Mouse (Mus musculus) cerebellum, adult 9-11 months (tissue): ENCODE results near the gene Cep128.
"Not testable (repeated sequence)": the region's sequence is repeated elsewhere in the genome, so short reads cannot be mapped to it uniquely, and the experiment has no call there.

ENCODE experiments used
- DNase-seq: peaks from one replicate; pipeline ENCODE4 v3.0.0; 2022

Cep128 gene

DNA sequence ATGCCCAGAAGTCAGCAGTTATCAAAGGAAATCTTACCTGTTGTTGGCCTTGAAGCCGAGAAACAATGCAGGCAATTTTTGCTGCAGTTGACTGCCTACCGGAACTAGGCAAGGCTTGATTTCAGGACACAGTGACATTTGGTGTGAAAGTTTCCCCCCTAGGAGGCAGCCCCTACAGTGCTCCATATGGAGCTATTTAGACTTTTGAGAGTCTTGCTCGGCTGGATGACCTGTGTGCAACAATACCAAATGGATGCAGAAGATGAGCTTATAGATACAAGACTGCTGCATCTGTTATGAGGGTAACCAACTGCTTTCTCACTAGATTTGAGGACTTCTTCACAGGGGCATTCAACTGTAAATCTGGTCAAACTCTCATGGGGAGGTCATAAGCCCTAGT lies 331.9 kb downstream of the Cep128 start:
- DNase-seq = peak; percentile 67

DNA sequence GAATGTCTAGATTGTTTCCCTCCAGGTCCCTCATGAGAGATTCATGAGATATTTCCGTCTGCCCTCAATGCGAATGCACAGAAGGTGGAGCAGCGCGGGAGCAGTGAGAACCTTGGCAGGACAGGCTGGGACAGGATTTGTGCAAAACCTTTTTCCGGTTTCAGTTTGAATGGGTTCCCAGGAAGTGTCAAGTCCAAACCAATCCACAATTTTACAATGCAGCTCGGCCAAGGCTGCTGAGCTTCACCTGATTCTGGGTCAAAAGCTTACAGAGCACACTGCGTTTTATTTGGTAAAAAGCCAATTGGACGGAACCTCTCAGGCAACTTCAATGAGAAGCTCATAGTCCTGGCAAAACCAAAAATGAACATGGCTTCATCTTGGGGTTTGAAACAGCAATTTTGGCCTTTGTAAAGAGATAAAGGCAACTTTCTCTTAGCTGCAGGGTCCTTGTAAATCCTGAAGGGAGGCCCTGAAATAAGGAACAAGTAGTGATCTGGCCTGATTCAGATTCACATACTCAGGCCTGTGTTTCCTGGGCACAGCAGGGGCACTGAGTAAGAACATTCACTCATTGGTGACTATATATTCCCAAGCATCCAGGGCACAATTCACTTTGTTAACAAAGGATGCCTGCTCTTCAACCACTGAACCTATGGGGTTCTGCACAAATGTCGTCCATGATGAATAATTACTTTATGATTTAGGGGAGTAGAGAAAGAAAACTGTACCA lies 333.4 kb downstream of the Cep128 start:
- DNase-seq = peak; percentile 98

DNA sequence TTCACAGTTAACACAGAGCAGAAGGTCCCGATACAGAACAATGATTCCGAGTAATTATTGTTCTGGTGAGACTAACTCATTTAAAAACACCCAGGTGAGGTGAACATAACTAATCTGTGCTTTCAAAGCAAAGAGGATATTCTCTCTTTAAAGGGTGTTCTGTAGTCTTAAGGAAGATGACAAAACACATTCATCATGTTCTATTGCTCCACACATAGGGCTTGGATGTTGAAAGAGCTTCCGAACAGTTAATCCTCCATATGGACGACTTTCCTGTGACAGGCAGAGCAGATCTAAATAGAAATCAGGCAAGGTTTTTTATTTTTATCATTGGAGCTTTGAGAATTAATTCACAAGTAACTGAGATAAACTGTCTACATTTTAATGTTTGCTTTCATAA lies 342.8 kb downstream of the Cep128 start:
- no peak for DNase-seq

DNA sequence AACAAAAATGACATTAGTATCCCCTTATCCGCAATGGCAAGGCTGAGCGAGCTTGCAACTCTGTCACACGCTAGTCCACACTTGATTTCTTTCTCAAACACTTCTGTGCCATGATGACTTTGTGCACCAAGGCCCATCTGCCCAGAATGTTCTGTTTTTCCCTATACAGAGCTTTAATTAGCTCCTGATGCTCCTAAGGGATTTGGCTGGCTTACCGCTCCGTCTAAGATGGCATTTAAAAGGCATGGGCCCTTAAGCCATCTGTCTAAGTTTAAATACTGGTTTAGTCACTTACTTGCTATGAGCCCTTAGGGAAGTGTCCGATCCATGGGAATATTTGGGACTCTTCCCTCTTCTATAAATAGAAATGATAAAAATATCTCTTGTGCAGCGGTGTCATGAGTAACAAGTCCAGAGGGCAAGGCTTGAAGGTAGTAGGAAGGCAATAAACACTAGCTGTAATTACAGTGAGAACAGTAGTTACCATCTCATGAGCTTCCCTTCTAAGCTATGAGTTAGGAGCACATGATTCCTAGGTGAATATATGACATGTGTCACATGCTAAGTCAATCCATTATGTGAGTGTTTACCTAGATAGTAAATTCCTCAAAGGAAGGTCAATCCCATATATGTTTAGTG lies 343.8 kb downstream of the Cep128 start:
- no peak for DNase-seq

DNA sequence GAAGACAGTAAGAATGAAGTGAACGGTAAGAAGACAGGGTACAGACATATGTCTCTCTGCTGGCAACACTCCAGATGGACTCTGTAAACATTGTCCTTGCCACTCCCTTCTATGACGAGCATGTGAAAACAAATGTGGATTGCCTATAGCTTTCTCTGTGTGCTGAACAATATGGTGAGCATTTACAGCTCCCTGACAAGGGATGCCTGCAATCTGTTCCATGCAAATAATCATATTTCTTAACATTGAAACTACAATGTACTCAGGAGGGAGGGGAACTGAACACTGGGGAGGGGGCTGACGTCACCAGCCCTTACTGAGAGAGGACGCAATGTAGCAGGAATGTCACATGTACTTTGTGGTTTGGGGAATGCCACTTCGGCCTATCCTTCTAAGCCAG lies 355.1 kb downstream of the Cep128 start:
- DNase-seq = no peak

DNA sequence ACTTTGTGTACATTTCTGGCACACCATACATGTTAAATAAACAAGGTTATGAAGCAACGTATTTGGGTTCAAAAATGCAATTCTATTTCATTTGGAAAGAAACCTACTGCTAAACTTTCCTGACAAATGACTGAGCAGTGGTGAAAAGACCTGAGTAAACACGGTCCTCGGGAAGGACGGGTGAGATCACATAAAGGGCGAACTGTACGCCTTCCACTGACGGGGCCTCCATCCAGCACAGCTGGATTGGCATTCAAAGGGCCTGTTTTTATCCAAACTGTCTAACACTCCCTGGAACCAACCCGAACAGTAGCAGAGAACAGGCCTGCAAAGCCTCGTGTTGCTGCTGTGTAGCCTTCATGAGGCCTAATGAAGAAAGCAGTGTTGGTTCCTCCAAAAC lies 356.5 kb downstream of the Cep128 start:
- no peak for DNase-seq

DNA sequence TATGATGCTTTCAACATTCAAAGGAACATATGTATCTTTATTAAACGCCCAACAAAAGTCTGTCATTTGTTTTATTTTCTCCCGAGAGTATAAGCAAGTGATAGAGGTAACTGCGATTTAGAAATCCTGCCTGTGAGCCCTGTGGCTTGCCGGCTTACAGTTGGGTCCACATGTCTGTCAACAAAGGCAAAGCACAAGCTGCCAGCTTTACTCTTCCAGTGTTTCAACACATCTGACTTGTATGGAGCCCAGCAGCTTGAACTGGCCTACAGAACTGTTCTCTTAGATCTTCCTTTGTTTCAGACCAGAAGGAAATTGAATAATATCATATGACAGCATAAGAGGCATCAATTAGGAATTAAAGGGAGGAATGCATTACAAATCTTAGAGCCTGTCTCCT lies 357.1 kb downstream of the Cep128 start:
- no peak for DNase-seq

DNA sequence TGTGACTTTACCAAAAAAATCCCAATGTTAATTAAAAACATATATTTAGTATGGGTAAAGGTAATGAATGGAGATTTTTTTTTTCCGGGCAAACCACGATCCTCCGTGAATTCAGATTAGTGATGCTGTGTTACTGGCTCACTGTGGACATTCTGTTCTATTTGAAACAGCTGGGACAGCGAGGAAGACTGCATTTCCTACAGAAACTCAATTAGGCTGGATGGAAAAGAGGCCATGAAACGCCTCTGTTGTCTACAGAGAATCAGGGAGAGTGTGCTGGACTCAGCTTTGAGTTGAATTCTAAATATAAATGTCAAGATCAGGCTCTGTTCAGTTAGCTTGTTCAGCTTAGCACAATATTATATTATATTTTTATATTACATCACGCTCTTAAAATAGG lies 369.1 kb downstream of the Cep128 start:
- DNase-seq = no peak

DNA sequence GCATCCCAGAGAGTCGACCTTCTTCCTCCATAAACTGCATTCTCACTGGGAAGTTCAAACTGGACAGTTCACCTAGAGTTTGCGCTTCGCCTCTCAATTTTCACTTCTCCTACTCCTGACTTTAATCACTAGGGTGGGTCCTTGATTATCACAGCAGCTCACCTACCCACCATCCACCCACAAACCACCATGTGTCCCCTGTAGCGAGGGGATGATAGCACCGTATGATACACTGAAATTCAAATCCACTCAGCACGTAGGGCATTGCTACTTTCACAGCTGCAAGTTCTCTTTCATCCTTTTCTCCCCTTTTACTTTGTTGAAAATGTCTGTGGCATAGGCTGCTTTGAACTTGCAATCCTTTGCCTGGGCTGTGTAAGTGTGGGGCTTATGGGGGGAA lies 371.2 kb downstream of the Cep128 start:
- DNase-seq = no peak

DNA sequence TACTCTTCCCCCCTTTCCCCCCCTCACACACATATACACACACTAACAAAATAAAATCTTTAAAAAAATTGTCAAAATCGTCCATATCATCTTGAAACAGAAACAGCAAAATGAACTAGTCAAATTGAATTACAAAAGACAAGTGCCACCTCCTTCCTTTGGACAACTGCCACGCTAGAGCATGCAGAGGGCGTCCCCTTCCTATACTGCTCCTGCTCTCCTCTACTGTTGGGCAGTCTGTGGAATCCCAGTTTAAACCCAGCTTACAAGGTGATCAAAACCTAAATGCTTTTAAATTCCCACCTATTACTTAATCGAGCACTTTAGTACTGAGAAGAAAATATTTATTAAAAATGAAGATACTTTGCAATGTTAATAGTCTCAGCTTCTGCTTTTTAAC lies 372.0 kb downstream of the Cep128 start:
- no peak for DNase-seq

DNA sequence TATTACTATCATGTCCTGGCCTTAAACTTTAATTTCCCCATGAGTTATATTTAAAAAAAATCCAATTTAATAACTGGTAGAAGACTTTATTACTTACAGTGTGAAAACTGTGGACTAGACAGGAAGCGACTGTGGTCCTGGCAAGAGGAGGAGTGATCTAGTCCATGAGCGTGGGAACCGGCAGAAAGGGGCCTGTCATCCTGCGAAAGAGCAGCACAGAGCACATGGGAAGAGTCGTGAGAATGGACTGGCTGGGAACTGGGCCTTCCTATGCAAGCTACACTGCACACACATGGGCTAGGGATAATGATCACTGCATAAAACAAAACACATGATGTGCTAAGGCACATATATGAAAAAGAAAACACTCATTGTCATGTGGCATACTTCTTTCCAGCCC lies 375.5 kb downstream of the Cep128 start:
- no peak for DNase-seq

DNA sequence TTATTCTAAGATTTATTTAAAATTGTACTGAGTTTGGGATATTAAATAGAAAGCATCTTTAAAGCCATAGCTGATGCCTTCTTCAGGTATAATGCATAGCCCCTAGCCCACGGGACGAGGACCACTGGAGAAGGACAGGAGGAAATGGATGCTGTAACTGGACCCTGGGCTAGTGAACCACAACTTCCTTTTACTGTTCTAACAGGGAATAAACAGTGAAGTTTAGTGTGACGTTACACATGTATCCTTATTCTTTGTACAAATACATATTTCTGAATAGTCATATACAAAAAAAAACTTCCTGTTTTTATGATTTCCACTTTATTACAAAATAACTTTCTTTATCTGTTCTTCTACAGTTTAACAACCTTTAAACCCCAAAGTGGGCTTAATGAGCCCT lies 376.0 kb downstream of the Cep128 start:
- no peak for DNase-seq

DNA sequence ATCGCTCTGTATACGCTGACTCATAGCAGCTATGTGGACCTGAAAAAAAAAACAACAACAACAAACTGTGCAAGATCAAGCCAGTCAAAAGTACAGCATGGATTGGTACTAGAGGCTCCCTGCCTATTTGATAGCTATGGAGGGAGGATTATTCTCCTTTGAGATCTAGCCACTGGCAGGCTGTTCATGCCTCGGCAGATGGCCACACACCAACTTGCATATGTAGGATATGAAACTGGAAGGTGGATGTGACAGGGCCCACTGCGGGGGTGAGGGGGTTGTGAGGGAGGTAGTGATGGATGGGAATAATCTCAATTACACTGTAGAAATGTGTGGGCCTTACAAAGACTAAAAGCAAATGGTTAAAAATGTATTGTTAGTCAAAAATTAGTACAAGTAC lies 386.7 kb downstream of the Cep128 start:
- DNase-seq = peak; percentile 10

DNA sequence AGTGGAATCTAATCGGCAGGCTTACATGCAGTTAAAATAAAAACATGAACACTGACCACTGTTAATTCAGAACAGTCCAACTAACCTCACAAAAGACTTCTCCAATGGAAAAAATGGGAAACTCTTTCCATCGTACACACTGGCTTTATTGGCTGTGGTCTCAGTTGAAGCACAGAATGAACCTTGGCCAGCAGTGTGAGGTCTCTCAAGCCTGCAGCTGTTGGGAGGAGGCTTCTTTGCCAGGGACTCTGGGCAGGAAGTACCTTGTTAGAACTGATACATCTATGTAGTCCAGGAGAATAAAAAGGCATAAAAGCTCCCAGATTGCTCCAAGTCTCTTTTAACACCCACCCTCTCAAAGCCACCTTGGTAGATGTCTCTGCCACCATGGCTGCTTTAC lies 390.9 kb downstream of the Cep128 start:
- no peak for DNase-seq

DNA sequence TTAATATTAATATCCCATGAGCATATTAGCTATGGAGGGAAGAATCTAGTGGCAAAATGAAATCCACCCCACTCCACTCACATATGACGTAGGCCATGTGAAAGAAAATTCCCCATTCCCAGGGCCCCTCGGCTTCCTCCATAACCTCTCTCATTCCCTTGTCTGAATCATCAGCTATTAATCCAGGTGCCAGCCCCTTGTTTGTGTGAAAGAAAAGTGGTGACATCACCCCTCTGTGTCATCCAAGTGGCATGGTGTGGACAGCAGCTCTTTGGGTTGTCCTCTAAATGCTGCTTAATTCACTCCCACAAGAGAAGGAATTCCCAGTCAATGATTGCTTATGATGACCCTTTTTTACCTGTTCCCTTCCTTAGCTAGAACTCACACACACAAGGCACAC lies 396.4 kb downstream of the Cep128 start:
- DNase-seq = no peak

DNA sequence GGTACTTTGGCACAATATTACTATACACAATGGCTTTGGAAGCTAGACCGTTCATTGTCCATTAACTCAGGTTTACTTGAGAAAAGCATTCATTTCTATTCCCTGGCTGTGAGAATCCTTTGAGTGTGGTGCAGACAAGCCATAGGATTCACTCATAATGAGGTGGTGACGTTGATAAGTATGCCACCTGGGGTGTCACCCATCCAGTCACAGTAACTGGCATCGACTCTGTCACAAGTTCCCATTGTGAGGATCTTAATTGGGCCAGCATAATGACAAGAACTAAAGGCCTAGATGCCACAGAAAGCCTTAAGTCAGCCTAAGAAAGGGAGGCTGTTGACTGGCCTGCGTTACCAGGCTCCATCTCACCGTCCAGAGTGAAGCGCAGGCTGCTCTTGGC lies 396.9 kb downstream of the Cep128 start:
- no peak for DNase-seq

DNA sequence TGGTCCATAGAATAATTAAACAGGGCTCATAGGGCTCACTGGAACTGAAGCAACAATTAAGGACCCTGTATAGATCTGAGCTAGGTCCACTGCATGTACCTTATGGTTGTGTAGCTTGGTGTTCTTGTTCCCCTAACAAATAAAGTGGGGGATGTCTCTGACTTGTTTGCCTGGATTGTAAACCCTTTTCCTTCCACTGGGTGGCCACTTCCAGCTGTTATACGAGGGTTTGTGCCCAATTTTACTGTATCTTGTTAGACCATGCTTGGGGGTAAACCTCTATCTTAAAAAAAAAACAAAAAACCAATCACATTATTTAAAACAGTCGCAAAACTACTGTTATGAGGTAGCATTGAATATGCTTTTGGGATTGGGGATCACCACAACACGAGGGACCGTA lies 402.2 kb downstream of the Cep128 start:
- no peak for DNase-seq

DNA sequence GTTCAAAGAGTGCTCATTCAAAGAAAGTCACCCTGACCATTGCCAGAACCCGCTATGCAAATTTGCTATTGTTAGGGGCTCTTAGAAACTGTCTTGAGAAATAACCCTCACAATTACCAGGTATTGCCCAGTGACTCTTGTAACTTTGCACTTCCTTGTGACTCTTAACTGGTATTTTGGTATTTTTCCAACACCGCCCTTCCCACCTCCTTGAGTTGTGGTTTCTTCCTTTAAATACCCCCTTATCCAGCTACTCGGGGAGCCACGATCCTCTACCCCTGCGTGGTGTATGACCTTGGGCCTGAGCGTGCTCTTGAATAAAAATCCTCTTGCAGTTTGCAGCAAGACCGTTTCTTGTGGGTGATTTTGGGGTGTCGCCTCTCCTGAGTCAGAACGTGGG lies 407.8 kb downstream of the Cep128 start:
- not testable (repeated sequence) for DNase-seq

DNA sequence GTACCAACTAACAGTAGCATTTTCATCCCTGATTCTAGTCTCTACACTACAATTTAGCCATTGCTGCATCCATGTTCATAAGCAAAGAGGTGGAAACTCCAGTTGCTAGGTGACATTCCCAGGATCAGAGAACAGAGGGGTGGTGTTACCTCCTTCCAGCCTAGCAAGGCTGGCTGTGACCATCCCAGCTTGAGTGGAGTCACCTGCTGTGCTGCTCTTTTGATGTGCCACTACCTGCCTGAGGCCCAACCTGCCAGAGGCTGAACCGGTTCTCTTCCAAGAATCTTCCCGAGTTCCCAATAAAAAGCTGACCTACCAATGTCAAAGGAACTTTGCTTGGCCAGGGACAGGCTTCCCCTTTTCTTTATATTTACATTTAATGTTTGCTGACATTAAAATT lies 408.8 kb downstream of the Cep128 start:
- DNase-seq = no peak

DNA sequence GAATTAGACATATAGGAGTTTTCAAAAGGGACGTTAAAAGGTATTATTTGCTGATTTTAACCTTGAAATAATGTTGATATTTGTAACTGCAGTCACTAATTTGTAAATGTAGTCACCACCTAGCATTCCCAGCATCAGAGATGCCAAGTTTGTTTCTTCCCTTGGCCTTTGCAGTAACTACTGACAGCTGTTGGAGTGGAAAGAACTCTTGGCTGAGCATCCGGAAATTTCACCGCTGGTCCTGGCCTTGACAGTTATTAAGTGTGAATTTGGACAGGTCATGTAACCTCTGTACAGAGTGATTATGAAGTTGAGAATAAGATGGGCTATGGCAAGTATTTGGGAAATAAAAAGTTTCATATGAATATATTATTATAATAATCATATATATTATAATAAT lies 413.1 kb downstream of the Cep128 start:
- no peak for DNase-seq

DNA sequence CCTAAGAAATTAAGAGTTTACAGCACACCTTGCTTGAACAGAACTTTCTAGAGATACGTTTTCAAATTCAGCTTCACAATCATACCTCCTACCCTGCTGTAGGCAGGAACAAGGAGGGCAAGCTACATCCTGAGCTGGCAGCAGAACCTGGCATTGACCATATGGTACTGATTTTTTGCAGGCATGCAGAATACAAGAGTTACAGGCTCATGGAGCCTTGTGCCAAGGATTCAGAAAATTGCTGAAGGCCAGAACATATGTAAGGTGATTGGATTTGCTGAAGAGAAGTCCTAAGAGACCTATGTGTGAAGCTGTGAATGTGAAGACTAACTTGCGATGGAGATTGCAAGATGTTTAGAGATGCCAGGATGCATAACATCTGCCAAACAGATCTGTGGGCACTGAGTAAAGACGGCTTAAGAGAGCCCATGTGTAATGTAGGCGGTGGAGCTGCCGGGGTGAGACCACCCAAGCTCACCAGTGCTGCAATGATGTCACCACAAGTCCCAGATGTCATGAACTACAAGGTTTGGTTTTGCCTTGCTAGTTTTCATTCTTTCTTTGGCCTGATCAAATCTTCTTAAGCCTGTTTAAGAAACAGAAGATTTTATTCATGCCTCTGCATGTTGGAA lies 422.7 kb downstream of the Cep128 start:
- DNase-seq = peak; percentile 93

DNA sequence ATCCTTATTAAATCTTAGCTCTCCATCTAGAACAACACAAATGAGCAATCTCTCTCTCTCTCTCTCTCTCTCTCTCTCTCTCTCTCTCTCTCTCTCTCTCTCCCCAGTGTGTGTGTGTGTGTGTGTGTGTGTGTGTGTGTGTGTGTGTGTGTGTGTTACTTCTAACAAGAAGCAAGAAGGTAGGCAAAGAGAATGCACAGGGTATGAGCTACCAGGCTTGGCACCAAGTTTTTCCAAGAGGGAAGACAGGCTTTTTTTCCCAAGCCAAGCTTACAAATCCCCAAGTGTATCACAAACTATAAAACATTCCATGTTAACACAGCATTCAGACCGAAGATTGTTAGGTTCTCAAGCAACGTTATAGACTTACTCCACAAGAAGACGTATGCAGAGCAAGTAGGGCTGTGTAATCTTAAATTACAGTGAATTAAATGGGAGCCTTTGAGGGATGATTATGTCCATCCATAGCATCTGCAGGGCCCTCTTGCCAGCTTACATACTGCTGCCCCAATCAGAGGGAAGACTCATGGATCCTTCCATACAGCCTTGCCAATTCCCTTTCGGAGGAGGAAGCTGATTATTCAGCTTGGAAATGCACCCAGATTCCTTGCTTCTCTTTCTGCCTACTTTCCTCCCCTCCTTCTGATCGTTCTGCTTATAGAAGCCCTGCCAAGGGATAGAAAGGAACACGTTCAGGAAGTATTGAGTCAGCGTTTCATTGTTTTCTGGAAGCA lies 429.3 kb downstream of the Cep128 start:
- DNase-seq = no peak
